Mouse (Mus musculus) forebrain, embryonic 10.5 days (tissue): ENCODE data around the gene Serpind1. TPM values are rescaled to one million over a fixed set of nuclear protein-coding genes. Genes with fewer than 3 reads are reported as not detected.

Source experiments
- DNase-seq: peaks from one replicate; pipeline ENCODE4 v3.0.0-alpha.2; 2017; ENCODE audit warnings: low spot score; ENCODE audit errors: extremely low spot score
- H3K27ac ChIP-seq: fragments of 300-500 bp; sonication (generic); 2 replicates; pipeline ENCODE4 v1.5.1; 2016; ENCODE audit warnings: mild to moderate bottlenecking
- H3K27me3 ChIP-seq: fragments of 300-500 bp; sonication (generic); 2 replicates; pipeline ENCODE4 v1.6.1; 2016; ENCODE audit warnings: mild to moderate bottlenecking; ENCODE audit not compliant: poor library complexity, severe bottlenecking
- H3K36me3 ChIP-seq: fragments of 300-500 bp; sonication (generic); replicated peaks from 2 replicates; pipeline ENCODE4 v1.6.1; 2016; ENCODE audit warnings: mild to moderate bottlenecking, moderate library complexity
- H3K4me1 ChIP-seq: fragments of 300-500 bp; sonication (generic); 2 replicates; pipeline ENCODE4 v1.6.1; 2016
- H3K4me3 ChIP-seq: fragments of 300-500 bp; sonication (generic); 2 replicates; pipeline ENCODE4 v1.5.1; 2016; ENCODE audit warnings: mild to moderate bottlenecking, moderate library complexity
- H3K9me3 ChIP-seq: fragments of 300-500 bp; sonication (generic); 2 replicates; pipeline ENCODE4 v1.6.1; 2016; ENCODE audit warnings: mild to moderate bottlenecking, moderate library complexity
- WGBS: fragments of 180-500 bp; shearing (Covaris S2); methylation state at CpG from one replicate; pipeline ENCODE4 v1.1.7; 2016; 5-methylcytosine and 5-hydroxymethylcytosine counted together
- polyA plus RNA-seq: library from polyadenylated mRNA; unstranded; fragments of >200 nt; fragmentation: Nextera tagmentation; extraction: Ambion mirVana; gene quantifications from 2 replicates; pipeline ENCODE4 v1.2.1, GENCODE M21; 2016

The Serpind1 gene
- 0.15 and 0.20 TPM in 2 replicates for polyA plus RNA-seq

DNA sequence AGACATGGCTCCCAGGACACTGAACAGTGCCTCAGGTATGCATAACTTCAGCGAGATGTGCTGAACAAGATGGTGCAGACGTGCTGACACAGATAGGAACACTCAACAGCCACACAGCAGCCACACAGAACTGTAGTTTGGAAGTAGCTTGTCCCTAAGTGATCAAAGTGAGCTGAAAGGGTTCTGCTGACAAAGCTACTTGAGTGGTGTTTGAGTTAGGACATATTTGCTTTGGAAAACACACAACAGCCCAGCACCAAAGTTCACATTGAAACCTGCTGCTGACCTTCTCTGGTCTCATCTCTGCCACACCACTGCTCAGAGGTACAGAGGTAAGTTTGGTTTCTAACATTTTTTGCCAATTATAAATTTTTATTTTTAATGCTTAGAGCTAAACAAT, at the start of gene Serpind1:
Serpind1 (plus strand) TSS at position 256 of the 400 bp plus-strand sequence.
- no peak within 1 kb of the TSS for H3K27ac ChIP-seq
- peaks cover 5% of the 10 kb centered on the region for H3K36me3 ChIP-seq
- DNase-seq: no peak
- 81% methylated on average over 2 of the region's 2 CpGs for WGBS
- no peaks in the 10 kb centered on the region for H3K27me3 ChIP-seq
- no peak within 1 kb of the TSS for H3K4me3 ChIP-seq
- no peaks in the 10 kb centered on the region for H3K9me3 ChIP-seq
- H3K4me1 ChIP-seq: no peaks in the 10 kb centered on the region

GRCm38 (mm10) chr16:17283151-17283550, 48.0 kb upstream of the Serpind1 start:
- no peak overlapping the region for H3K4me3 ChIP-seq
- peaks cover 18% of the 10 kb centered on the region for H3K27me3 ChIP-seq
- 90% methylated on average over 6 of the region's 6 CpGs for WGBS
- no peaks in the 10 kb centered on the region for H3K9me3 ChIP-seq
- H3K36me3 ChIP-seq: peaks cover 85% of the 10 kb centered on the region
- H3K27ac ChIP-seq: no peak overlapping the region
- no peak for DNase-seq
- H3K4me1 ChIP-seq: peaks cover 2% of the 10 kb centered on the region

GRCm38 (mm10) chr16:17287103-17287502, 44.1 kb upstream of the Serpind1 start:
- WGBS: 83% methylated on average over 2 of the region's 2 CpGs
- Histone ChIP-seq H3K27me3 (no peaks in the 10 kb centered on the region), H3K36me3 (peaks cover 78% of the 10 kb centered on the region)

DNA sequence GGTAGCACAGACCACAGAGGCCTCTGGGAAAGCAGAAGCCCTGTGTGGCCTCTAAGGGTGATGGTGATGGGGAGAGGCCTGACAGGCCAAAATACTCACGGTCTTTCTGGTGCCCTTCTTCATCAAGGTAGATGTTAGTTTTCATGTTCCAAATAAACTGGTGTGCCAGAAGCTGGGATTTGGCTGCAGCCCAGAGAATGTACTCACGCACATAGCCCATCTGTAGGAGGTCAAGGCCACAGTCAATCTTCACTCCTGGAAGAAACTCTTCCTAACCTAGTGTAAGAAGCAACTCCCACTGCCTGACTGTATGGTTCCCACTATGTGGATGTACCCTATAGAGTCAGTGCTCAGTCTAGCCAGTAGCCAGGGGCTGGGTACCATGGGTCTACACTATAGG, 40.2 kb upstream of the Serpind1 start:
- DNase-seq: no peak
- H3K36me3 ChIP-seq: peaks cover 68% of the 10 kb centered on the region

More at GRCm38 (mm10) chr16:17287103-17287502, 44.1 kb upstream of the Serpind1 start:
- DNase-seq: no peak
- Histone ChIP-seq H3K27ac (no peak overlapping the region), H3K4me3 (no peak overlapping the region), H3K4me1 (no peaks in the 10 kb centered on the region), H3K9me3 (no peaks in the 10 kb centered on the region)

GRCm38 (mm10) chr16:17292751-17293150, 38.4 kb upstream of the Serpind1 start:
- Histone ChIP-seq H3K4me3 (no peak overlapping the region), H3K27ac (peak overlapping the region; percentile 54; the same call in 1 of the 2 replicates), H3K9me3 (no peaks in the 10 kb centered on the region), H3K27me3 (no peaks in the 10 kb centered on the region), H3K4me1 (no peaks in the 10 kb centered on the region), H3K36me3 (peaks cover 70% of the 10 kb centered on the region)
- WGBS: 20% methylated on average over 2 of the region's 2 CpGs
- peak; percentile 79 for DNase-seq

More for the DNA sequence above, 40.2 kb upstream of the Serpind1 start:
- no peak overlapping the region for H3K27ac ChIP-seq
- H3K4me1 ChIP-seq: no peaks in the 10 kb centered on the region
- H3K4me3 ChIP-seq: no peak overlapping the region
- WGBS: 95% methylated on average over 2 of the region's 2 CpGs
- no peaks in the 10 kb centered on the region for H3K27me3 ChIP-seq
- H3K9me3 ChIP-seq: no peaks in the 10 kb centered on the region

DNA sequence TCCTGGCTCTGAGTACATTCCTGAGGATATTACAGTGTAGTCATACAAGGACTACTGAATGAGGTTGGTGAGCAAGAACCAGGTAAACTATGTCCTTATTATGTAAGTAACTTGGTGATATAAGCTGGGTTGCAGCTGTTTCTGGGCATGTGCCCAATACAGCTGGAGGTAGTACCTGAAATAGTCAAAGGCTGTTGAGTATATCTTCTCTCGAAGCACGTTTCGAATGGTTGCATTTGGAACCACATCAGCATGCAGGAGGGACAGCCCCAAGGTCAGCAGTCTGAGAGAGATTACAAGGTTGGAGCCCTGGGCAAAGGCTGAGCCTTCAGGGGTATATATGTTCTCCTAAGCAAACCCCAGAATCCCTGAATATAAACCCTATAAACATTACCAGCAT, 30.4 kb upstream of the Serpind1 start:
- Histone ChIP-seq H3K4me3 (no peak overlapping the region), H3K36me3 (peaks cover 88% of the 10 kb centered on the region), H3K27ac (no peak overlapping the region), H3K4me1 (no peaks in the 10 kb centered on the region), H3K9me3 (no peaks in the 10 kb centered on the region), H3K27me3 (no peaks in the 10 kb centered on the region)
- 93% methylated on average over 3 of the region's 3 CpGs for WGBS
- no peak for DNase-seq

DNA sequence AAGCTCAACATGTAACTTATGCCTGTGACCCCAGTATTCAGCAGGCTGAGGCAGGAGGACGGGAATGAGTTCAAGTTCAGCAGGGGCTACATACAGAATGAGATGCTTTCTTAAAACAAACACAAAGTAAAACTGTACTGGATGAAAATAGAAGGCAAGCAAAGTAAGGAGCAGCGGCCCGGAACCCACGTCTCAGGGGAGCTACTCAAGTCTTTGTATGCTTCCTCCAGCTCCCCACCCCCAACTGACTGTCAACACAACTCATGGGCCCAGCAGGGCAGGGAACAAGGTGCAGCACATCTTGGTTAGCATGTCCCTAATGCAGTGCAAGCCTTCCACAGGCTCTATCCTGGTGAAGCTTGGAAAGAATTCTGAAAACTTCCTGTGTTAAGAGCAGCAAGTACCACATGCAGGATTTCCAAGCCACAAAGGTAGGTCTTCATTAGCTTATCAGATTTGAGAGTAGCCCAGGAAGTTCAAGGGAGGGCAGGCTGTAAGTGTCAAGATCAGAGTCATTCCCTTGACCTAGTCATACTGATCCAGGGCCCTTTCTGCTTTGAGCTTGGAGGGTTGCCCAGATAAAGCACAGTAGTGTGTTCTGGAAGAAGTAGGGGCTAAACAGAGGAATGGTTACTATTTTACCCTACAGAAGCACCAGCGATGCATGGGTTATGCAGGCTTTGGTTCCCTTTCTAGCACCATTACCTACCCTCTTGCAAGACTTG, 27.5 kb upstream of the Serpind1 start:
- Histone ChIP-seq H3K4me1 (no peaks in the 10 kb centered on the region), H3K9me3 (no peaks in the 10 kb centered on the region), H3K36me3 (peaks cover 84% of the 10 kb centered on the region), H3K4me3 (no peak overlapping the region), H3K27ac (no peak overlapping the region), H3K27me3 (no peaks in the 10 kb centered on the region)
- no peak for DNase-seq
- WGBS: 87% methylated on average over 5 of the region's 5 CpGs

DNA sequence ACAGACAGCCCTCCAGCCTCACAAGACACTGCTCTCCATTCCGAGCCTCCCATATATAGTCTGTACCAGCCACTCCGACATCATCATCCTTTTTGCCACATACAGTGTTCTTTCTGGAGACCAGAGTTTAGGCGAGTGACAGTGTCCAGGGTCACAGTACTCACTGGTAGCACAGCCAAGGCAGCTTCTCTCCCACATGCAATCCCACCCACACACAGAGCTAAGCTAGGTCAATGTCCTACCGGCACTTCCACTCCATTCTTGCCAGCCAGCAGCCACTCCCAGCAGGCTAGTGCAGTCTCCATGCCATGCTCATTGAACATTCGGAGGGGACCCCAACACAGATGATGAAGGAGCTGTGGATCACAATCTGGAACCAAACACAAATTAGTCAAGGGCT, 23.7 kb upstream of the Serpind1 start:
- Histone ChIP-seq H3K4me1 (no peaks in the 10 kb centered on the region), H3K9me3 (no peaks in the 10 kb centered on the region), H3K27ac (no peak overlapping the region), H3K36me3 (peaks cover 83% of the 10 kb centered on the region), H3K27me3 (no peaks in the 10 kb centered on the region), H3K4me3 (no peak overlapping the region)
- DNase-seq: no peak
- 92% methylated on average over 5 of the region's 5 CpGs for WGBS

DNA sequence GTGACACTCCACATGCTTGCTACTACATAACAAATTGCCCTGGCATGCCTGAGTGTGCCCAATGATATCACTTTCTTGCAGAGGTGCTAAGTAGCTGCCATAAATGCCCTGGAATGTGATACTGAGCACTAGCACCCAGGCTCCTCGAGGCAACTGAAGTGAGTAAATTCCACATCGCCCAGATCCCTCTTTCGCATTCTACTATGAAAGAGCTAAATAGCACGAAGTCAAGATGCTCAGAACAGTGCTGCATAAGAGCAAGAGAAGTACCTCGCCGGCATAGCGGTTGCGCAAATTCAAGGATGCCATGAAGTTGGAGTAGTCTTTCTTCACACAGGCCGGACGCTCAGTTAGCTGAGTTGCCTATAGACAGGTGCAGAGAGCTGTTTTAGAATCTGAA, 22.1 kb upstream of the Serpind1 start:
- WGBS: 94% methylated on average over 10 of the region's 10 CpGs
- Histone ChIP-seq H3K27ac (no peak overlapping the region), H3K4me3 (no peak overlapping the region), H3K4me1 (no peaks in the 10 kb centered on the region), H3K27me3 (no peaks in the 10 kb centered on the region), H3K9me3 (no peaks in the 10 kb centered on the region), H3K36me3 (peaks cover 82% of the 10 kb centered on the region)
- DNase-seq: no peak

GRCm38 (mm10) chr16:17312531-17312930, 18.6 kb upstream of the Serpind1 start:
- H3K36me3 ChIP-seq: peaks cover 85% of the 10 kb centered on the region
- no peaks in the 10 kb centered on the region for H3K27me3 ChIP-seq
- no peak overlapping the region for H3K27ac ChIP-seq
- no peaks in the 10 kb centered on the region for H3K4me1 ChIP-seq
- WGBS: 93% methylated on average over 5 of the region's 5 CpGs
- DNase-seq: no peak
- H3K4me3 ChIP-seq: no peak overlapping the region
- H3K9me3 ChIP-seq: no peaks in the 10 kb centered on the region

DNA sequence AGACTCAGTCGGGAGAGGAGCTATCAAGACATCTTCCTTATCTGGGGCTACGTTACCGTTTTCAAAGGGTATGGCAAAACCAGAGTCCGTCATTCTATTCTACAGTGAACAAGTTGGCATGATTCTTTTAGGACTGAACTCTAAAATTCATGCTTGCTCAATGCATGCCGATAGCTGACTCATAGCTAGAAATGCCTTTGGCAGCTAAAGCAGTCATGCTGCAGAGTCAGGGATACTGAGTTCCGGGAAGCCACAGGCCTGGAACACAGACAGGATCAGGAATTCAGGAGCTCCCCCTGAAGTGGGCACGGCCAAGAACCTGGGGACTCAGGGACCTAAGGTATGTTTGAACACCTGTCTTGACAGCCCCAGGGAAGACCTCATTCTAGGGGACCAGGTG, 14.6 kb upstream of the Serpind1 start:
- no peak for DNase-seq
- Histone ChIP-seq H3K4me3 (no peak overlapping the region), H3K4me1 (no peaks in the 10 kb centered on the region), H3K27me3 (no peaks in the 10 kb centered on the region), H3K36me3 (peaks cover 65% of the 10 kb centered on the region), H3K9me3 (no peaks in the 10 kb centered on the region), H3K27ac (no peak overlapping the region)
- 94% methylated on average over 7 of the region's 7 CpGs for WGBS

DNA sequence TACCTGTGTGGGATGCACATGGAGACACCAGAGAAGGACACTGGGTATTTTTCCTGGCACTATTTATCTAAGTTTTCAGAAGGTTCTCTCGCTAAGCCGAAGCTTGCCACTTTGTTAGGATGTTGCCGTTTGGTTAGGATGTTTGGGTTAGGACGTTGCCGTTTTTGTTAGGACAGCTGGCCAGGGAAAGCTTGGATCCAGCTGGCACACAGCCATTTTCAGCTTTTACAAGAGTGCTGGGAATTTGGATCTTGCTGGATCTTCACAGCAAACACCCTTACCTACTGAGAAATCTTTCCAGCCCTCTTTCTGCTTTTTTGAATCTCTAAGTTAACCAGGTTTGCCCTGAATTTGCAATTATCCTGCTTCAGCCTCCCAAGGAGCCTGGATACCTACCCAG, 9.7 kb upstream of the Serpind1 start:
- Histone ChIP-seq H3K27me3 (no peaks in the 10 kb centered on the region), H3K4me1 (no peaks in the 10 kb centered on the region), H3K9me3 (no peaks in the 10 kb centered on the region), H3K27ac (no peak overlapping the region), H3K36me3 (peaks cover 65% of the 10 kb centered on the region), H3K4me3 (no peak overlapping the region)
- 95% methylated on average over 5 of the region's 5 CpGs for WGBS
- DNase-seq: no peak

GRCm38 (mm10) chr16:17324745-17325144, 6.4 kb upstream of the Serpind1 start:
- DNase-seq: no peak
- H3K27me3 ChIP-seq: no peaks in the 10 kb centered on the region
- WGBS: 88% methylated on average over 5 of the region's 5 CpGs
- no peak overlapping the region for H3K27ac ChIP-seq
- H3K36me3 ChIP-seq: peaks cover 44% of the 10 kb centered on the region
- no peaks in the 10 kb centered on the region for H3K9me3 ChIP-seq
- H3K4me3 ChIP-seq: no peak overlapping the region
- no peaks in the 10 kb centered on the region for H3K4me1 ChIP-seq
